Mouse (Mus musculus): ENCODE data around the gene Ube2k. TPM values are rescaled to one million over a fixed set of nuclear protein-coding genes. Genes with fewer than 3 reads are reported as not detected.

Ube2k gene
- polyA plus RNA-seq, 1 experiment from 2014 or later = 130 TPM

- DNase-seq (ENCODE audit: low read depth, low spot score) (no peak), ATAC-seq (no peak)
- POLR2A ChIA-PET = no interaction called here
- CTCF ChIA-PET = interaction anchor here (1.0 to 1.6 kb wide), 4 partner anchors 10 to 25 kb away, joined by 3 to 4 read pairs (median 4); no protein-coding TSS in a partner anchor
- H3K27me3 ChIP-seq = no peaks in the 10 kb centered on the region
- no peak for TF ChIP-seq CTCF (IDR thresholded peaks at IDR 0.05)
- in situ Hi-C loops (cut with MboI; ENCODE audit: low pct_unique_long_range_greater_than_20kb) = no loop called here
Observed at GRCm38 (mm10) chr5:65561125-65561893, 24.3 kb downstream of the Ube2k start.

- H3K27me3 ChIP-seq = no peaks in the 10 kb centered on the region
- CTCF ChIA-PET = interaction anchor here (1.3 kb wide), 1 partner anchor 26 kb away, joined by 3 read pairs; no protein-coding TSS in a partner anchor
- in situ Hi-C loops (cut with MboI; ENCODE audit: low pct_unique_long_range_greater_than_20kb) = no loop called here
- POLR2A ChIA-PET = no interaction called here
- no peak for TF ChIP-seq CTCF (IDR thresholded peaks at IDR 0.05)
- no peak for ATAC-seq
- no peak for DNase-seq (ENCODE audit: low read depth, low spot score)
Observed at GRCm38 (mm10) chr5:65565486-65565885, 28.5 kb downstream of the Ube2k start.

- DNase-seq (ENCODE audit: low read depth, low spot score) (no peak), ATAC-seq (no peak)
- POLR2A ChIA-PET = no interaction called here
- CTCF ChIA-PET = interaction anchor here (1.3 to 1.6 kb wide), 2 partner anchors 15 to 31 kb away, joined by 3 to 5 read pairs; no protein-coding TSS in a partner anchor
- H3K27me3 ChIP-seq = no peaks in the 10 kb centered on the region
- no peak for TF ChIP-seq CTCF (IDR thresholded peaks at IDR 0.05)
- in situ Hi-C loops (cut with MboI; ENCODE audit: low pct_unique_long_range_greater_than_20kb) = no loop called here
Observed at GRCm38 (mm10) chr5:65574876-65575275, 37.8 kb downstream of the Ube2k start.

GRCm38 (mm10) chr5:65575896-65576295 lies 38.9 kb downstream of the Ube2k start:
- in situ Hi-C loops (cut with MboI; ENCODE audit: low pct_unique_long_range_greater_than_20kb) = no loop called here
- no peaks in the 10 kb centered on the region for H3K27me3 ChIP-seq
- DNase-seq (ENCODE audit: low read depth, low spot score) (no peak), ATAC-seq (no peak)
- CTCF ChIA-PET = interaction anchor here (1.6 to 1.8 kb wide), 2 partner anchors 16 to 30 kb away, joined by 3 to 4 read pairs; no protein-coding TSS in a partner anchor
- TF ChIP-seq CTCF (IDR thresholded peaks at IDR 0.05) = no peak
- POLR2A ChIA-PET = no interaction called here

- POLR2A ChIA-PET = interaction anchor here (0.7 kb wide), 1 partner anchor 12 kb away, joined by 3 read pairs; no protein-coding TSS in a partner anchor
- in situ Hi-C loops (cut with MboI; ENCODE audit: low pct_unique_long_range_greater_than_20kb) = no loop called here
- ATAC-seq = no peak
- DNase-seq (ENCODE audit: low read depth, low spot score) = no peak
- TF ChIP-seq CTCF (IDR thresholded peaks at IDR 0.05) = no peak
- CTCF ChIA-PET = interaction anchor here (0.9 to 1.0 kb wide), 2 partner anchors 34 to 40 kb away, joined by 3 read pairs; no protein-coding TSS in a partner anchor
- H3K27me3 ChIP-seq = no peaks in the 10 kb centered on the region
Observed at GRCm38 (mm10) chr5:65578545-65578944, 41.5 kb downstream of the Ube2k start.

GRCm38 (mm10) chr5:65586291-65586690 lies 49.3 kb downstream of the Ube2k start:
- DNase-seq (ENCODE audit: low read depth, low spot score) = no peak

GRCm38 (mm10) chr5:65590199-65590598 lies 53.2 kb downstream of the Ube2k start:
- no peak for ATAC-seq
- CTCF ChIA-PET = no interaction called here
- no peaks in the 10 kb centered on the region for H3K27me3 ChIP-seq
- DNase-seq (ENCODE audit: low read depth, low spot score) = no peak
- no peak for TF ChIP-seq CTCF (IDR thresholded peaks at IDR 0.05)
- in situ Hi-C loops (cut with MboI; ENCODE audit: low pct_unique_long_range_greater_than_20kb) = no loop called here
- POLR2A ChIA-PET = no interaction called here

More at GRCm38 (mm10) chr5:65586291-65586690, 49.3 kb downstream of the Ube2k start:
- ChIA-PET POLR2A (interaction anchor here (0.6 kb wide), 1 partner anchor 15 kb away, joined by 3 read pairs; no protein-coding TSS in a partner anchor), CTCF (interaction anchor here (0.9 to 3.6 kb wide), 4 partner anchors 9 to 50 kb away, joined by 3 to 15 read pairs (median 4); no protein-coding TSS in a partner anchor)
- in situ Hi-C loops (cut with MboI; ENCODE audit: low pct_unique_long_range_greater_than_20kb) = no loop called here
- H3K27me3 ChIP-seq = no peaks in the 10 kb centered on the region
- no peak for TF ChIP-seq CTCF (IDR thresholded peaks at IDR 0.05)
- no peak for ATAC-seq

- ATAC-seq (no peak), DNase-seq (ENCODE audit: low read depth, low spot score) (no peak)
- no peaks in the 10 kb centered on the region for H3K27me3 ChIP-seq
- CTCF ChIA-PET = interaction anchor here (1.1 to 1.3 kb wide), 4 partner anchors 10 to 56 kb away, joined by 3 to 4 read pairs (median 3); no protein-coding TSS in a partner anchor
- TF ChIP-seq CTCF (IDR thresholded peaks at IDR 0.05) = no peak
- POLR2A ChIA-PET = no interaction called here
- in situ Hi-C loops (cut with MboI; ENCODE audit: low pct_unique_long_range_greater_than_20kb) = no loop called here
Observed at GRCm38 (mm10) chr5:65592421-65592820, 55.4 kb downstream of the Ube2k start.

GRCm38 (mm10) chr5:65599681-65600080 lies 62.6 kb downstream of the Ube2k start:
- DNase-seq (ENCODE audit: low read depth, low spot score) (no peak), ATAC-seq (no peak)
- H3K27me3 ChIP-seq = no peaks in the 10 kb centered on the region
- CTCF ChIA-PET = interaction anchor here (0.8 to 1.3 kb wide), 2 partner anchors 14 to 64 kb away, joined by 3 read pairs; no protein-coding TSS in a partner anchor
- POLR2A ChIA-PET = no interaction called here
- in situ Hi-C loops (cut with MboI; ENCODE audit: low pct_unique_long_range_greater_than_20kb) = no loop called here
- no peak for TF ChIP-seq CTCF (IDR thresholded peaks at IDR 0.05)

GRCm38 (mm10) chr5:65606820-65607219 lies 69.8 kb downstream of the Ube2k start:
- in situ Hi-C loops (cut with MboI; ENCODE audit: low pct_unique_long_range_greater_than_20kb) = no loop called here
- DNase-seq (ENCODE audit: low read depth, low spot score) = no peak
- POLR2A ChIA-PET = no interaction called here
- CTCF ChIA-PET = no interaction called here
- TF ChIP-seq CTCF (IDR thresholded peaks at IDR 0.05) = no peak
- no peaks in the 10 kb centered on the region for H3K27me3 ChIP-seq
- ATAC-seq = no peak

- POLR2A ChIA-PET = interaction anchor here (0.6 kb wide), 1 partner anchor 22 kb away, joined by 3 read pairs; no protein-coding TSS in a partner anchor
- H3K27me3 ChIP-seq = no peaks in the 10 kb centered on the region
- DNase-seq (ENCODE audit: low read depth, low spot score) (peak; percentile 33), ATAC-seq (peak; percentile 74)
- in situ Hi-C loops (cut with MboI; ENCODE audit: low pct_unique_long_range_greater_than_20kb) = no loop called here
- CTCF ChIA-PET = interaction anchor here (0.6 to 0.7 kb wide), 2 partner anchors 16 to 55 kb away, joined by 3 read pairs; no protein-coding TSS in a partner anchor
- TF ChIP-seq CTCF (IDR thresholded peaks at IDR 0.05) = no peak
Observed at GRCm38 (mm10) chr5:65609769-65610168, 72.7 kb downstream of the Ube2k start.

Data from Patski (cell line).